Mouse (Mus musculus) heart, adult 2 months (tissue): Measurements from ENCODE around the gene Lamtor4.

Experiments used
- CTCF ChIP-seq: fragments of 200-600 bp; IDR thresholded peaks from 2 replicates; pipeline ENCODE4 v1.8.1; 2022; ENCODE audit warnings: antibody characterized with exemption, mild to moderate bottlenecking, moderate library complexity
- POLR2A ChIP-seq: fragments of 200-500 bp; IDR thresholded peaks from 2 replicates; pipeline ENCODE4 v1.6.1; 2011; ENCODE audit warnings: mild to moderate bottlenecking, low read depth, low read length, control low read depth; ENCODE audit not compliant: insufficient read depth

DNA sequence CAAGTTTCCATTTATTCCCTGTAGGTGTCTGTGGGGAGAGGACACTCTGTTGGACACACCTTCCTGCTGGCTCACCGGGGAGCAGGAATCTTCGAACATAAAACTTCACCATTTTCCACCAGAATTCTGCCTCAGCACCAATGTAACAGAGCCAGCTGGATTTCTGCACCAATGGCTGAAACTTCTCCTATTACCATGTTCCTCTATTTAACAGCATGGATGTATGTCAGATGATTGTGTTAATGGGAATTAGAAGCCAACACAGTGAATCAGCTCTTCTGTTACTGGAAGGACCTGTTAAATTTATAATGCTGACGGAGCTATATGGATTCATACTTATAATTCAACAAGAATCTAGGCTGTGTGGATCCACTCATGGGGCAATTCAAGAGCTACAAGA lies 25.8 kb upstream of the Lamtor4 start:
- no peak for TF ChIP-seq CTCF
- no peak for TF ChIP-seq POLR2A
